Mouse (Mus musculus) urinary bladder, postnatal 25 days (tissue): ENCODE data around the gene Pet100.

Experiments
- DNase-seq: peaks from one replicate; pipeline ENCODE4 v3.0.0; 2022; ENCODE audit warnings: low spot score

Pet100 gene

GRCm38 (mm10) chr8:3625445-3625844, 4.1 kb downstream of the Pet100 start, which contains the start of gene Pcp2:
Pcp2 (minus strand) TSS chr8:3625545.
- DNase-seq = no peak

GRCm38 (mm10) chr8:3626971-3627370, 5.6 kb downstream of the Pet100 start:
- DNase-seq = no peak

- no peak for DNase-seq
Observed at GRCm38 (mm10) chr8:3628014-3628413, 6.7 kb downstream of the Pet100 start.

- peak; percentile 76 for DNase-seq
Observed at GRCm38 (mm10) chr8:3630647-3631477, 9.5 kb downstream of the Pet100 start, which contains the start of gene Stxbp2. Stxbp2 (plus strand) TSS chr8:3630955.

- DNase-seq = no peak
Observed at GRCm38 (mm10) chr8:3631478-3631875, 10.1 kb downstream of the Pet100 start.

GRCm38 (mm10) chr8:3645804-3646203, 24.5 kb downstream of the Pet100 start:
- DNase-seq = peak; percentile 44

- no peak for DNase-seq
Observed at GRCm38 (mm10) chr8:3646824-3647531, 25.6 kb downstream of the Pet100 start.

GRCm38 (mm10) chr8:3647561-3647960, 26.2 kb downstream of the Pet100 start:
- DNase-seq = no peak

- DNase-seq = no peak
Observed at GRCm38 (mm10) chr8:3648268-3648667, 26.9 kb downstream of the Pet100 start.

GRCm38 (mm10) chr8:3648990-3649389, 27.6 kb downstream of the Pet100 start:
- no peak for DNase-seq

- no peak for DNase-seq
Observed at GRCm38 (mm10) chr8:3652845-3653244, 31.5 kb downstream of the Pet100 start.

- no peak for DNase-seq
Observed at GRCm38 (mm10) chr8:3654726-3655508, 33.6 kb downstream of the Pet100 start.

- DNase-seq = no peak
Observed at GRCm38 (mm10) chr8:3655526-3655925, 34.2 kb downstream of the Pet100 start, which contains the start of gene Retn. Retn (plus strand) TSS chr8:3655770.

- DNase-seq = no peak
Observed at GRCm38 (mm10) chr8:3656725-3657381, 35.5 kb downstream of the Pet100 start.

- DNase-seq = no peak
Observed at GRCm38 (mm10) chr8:3660889-3661288, 39.5 kb downstream of the Pet100 start.

GRCm38 (mm10) chr8:3664405-3664804, 43.1 kb downstream of the Pet100 start:
- DNase-seq = no peak

- no peak for DNase-seq
Observed at GRCm38 (mm10) chr8:3665507-3665906, 44.2 kb downstream of the Pet100 start, which contains the start of gene Mcemp1. Mcemp1 (plus strand) TSS chr8:3665754.

GRCm38 (mm10) chr8:3670388-3670787, 49.0 kb downstream of the Pet100 start:
- DNase-seq = no peak

- DNase-seq = peak; percentile 83
Observed at GRCm38 (mm10) chr8:3671980-3672491, 50.7 kb downstream of the Pet100 start, which contains the start of gene Fcor. Fcor (minus strand) TSS chr8:3672362.

GRCm38 (mm10) chr8:3674671-3675070, 53.3 kb downstream of the Pet100 start:
- DNase-seq = no peak
